Mouse (Mus musculus) left cerebral cortex, adult 18-20 months (tissue): Measurements from ENCODE around the gene Ptpn5. TPM values are rescaled to one million over a fixed set of nuclear protein-coding genes. Genes with fewer than 3 reads are reported as not detected.

Experiments used
- DNase-seq, 2 experiments: peaks; one replicate each; pipeline ENCODE4 v3.0.0; 2021 to 2022; ENCODE audit warnings: low spot score in 2 of 2, mixed read lengths in 1 of 2
- total RNA-seq, 2 experiments: library from RNA; stranded (reverse); gene quantifications; 2 replicates each; pipeline ENCODE4 v1.2.3; 2021

Gene Ptpn5
- total RNA-seq, 2 experiments from 2014 or later, result 187 to 189 TPM

DNA sequence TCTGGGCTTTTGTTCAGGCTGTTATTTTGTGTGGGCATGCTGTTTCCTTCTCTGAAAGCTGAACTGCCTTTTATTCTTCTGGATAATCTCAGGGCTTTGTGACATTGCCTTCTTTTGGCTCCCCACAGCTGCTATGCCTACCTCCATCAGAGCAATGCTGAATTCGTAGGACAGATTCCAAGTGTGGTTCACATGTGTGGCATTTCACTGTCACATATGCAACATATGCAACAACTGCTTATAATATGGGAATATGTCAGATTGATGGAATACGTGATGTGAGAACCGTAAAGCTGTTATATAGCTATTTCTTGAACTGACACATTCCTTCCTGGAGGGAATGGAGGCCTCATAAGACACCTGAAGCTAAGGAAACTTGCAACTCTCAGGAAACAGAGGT is 66.5 kb downstream of the Ptpn5 start:
- DNase-seq, result no peak

DNA sequence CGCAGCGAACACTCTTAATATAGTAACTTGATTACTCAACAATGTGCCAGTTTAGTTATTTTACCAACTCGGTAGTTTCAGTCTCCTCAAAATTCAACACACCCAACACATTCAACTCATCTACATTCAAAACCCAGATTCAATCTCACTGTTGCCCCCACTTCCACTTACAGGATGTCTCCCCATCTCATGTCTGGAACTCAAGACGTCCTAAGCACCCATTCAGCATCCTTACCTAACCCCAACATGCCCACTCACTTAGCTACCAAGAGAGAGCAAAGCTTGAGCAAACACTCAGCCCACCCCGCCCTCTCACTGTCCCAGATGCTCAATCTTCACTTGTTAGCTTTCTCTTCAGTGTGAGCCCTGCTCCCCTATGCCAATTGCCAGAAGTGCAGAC is 71.9 kb downstream of the Ptpn5 start:
- no peak for DNase-seq

- DNase-seq, result no peak
These were observed 74.1 kb downstream of the Ptpn5 start for GRCm38 (mm10) chr7:47059339-47059738.

DNA sequence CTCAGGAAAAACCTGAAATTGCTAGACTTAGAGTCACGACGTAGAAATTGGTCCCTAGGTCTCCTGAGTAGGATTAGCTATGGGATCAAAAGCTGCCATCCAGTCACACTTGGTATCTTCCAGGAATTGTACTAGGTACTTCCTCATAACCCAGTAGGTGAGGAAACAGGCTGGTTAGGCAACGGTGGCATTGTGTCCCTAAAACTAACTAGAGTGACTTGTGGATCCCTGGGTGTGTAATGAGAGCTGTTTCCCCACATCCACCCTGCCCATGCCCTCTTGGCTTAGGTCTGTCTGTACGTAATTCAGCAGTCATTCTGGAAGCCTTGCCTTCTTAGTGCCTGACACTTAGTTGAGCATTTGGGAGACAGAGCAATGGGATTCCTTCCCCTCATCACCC is 77.2 kb downstream of the Ptpn5 start:
- DNase-seq, result no peak

DNA sequence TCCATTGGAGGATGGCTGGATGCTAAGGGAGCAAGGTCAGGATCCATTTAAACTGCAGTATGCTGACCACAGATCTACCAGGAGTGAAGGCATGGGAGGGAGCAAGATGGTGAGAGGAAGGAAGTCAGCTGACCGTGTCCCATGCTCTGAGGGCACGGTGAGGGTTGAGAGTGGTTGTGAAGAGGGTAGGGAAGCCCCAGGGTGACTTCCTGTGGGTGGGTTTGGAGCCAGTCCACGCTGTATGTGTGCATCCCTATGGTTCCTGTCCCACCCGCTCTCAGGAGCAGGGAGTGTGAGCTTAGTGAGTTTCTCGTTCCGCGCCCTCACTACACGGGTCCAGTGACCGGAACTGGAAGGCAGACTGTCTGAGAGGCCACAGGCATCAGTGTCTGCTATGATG is 77.7 kb downstream of the Ptpn5 start:
- DNase-seq, result no peak

DNA sequence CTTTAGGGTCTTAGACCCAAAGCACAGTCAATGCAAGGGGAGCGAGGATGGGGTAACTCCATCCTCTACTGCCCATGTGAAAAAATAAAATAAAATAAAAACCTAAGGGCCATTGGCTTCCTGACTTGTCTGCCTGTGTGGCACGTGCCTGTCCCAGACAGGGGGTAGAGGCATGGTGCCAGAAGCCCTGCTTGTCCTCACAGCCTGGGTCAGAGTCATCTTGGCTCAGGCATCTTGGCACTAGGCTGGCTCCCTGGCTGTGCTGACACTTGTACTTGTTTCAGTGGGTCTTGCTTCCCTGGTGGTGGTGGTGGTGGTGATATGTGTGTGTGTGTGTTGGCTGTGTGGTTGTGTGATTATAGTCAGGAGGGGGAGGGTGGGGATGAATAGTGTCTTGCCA is 78.8 kb downstream of the Ptpn5 start:
- DNase-seq, result no peak

DNA sequence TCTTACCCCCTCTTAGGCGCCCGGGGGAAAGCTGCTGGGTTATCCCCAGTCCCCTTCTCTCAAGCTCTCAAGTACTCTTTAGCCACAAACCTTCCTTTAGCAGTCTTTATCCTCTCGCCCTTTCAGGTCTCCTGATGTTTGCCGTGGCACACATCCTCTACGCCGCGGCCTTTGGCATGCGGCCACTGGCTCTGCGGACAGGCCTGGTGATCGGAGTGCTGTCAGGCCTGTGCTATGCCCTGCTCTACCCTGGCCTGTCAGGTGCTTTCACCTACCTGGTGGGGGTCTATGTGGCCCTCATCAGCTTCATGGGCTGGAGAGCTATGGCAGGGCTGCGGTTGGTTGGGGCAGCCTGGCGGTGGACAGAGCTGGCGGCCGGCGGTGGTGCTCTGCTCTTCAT is 80.2 kb downstream of the Ptpn5 start:
- DNase-seq, result no peak

- no peak for DNase-seq
These were observed 81.2 kb downstream of the Ptpn5 start for GRCm38 (mm10) chr7:47052276-47052675.

DNA sequence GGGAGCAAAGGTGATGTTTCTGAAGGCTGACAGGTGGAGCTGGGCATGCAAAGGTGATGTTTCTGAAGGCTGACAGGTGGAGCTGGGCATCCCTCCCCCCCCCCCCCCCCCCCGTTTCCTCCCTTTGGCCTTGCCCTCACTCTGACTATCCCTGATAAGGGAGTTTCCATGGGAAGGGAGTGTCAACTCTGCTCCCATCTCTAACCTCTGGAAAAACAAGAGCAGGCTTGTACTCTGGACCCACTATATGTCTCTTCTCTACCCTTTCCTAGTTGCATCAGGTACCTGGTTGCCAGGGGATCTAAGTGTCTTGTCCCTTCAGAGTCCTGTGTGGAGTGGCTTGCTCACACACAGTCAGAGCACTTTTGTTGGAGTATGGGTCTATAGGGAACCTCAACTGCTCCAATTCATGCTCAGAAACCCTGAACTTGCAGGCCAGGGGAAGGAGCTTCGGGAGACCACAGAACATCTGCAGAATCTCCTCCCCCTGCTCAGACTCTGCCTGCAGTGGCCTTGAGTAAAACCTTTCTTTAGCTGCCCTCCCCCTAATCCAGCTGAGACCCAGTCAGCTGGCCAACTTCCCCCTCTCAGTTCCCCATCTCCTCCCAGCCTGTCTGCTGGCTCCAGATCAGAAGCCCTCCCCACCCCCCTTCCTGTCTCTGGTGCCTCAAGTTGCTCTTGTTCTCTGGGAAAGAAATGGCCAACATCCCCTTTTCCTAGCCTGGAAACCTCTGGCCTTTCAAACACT is 81.9 kb downstream of the Ptpn5 start:
- no peak for DNase-seq

- peak; percentile 62 to 64 for DNase-seq
These were observed 82.7 kb downstream of the Ptpn5 start for GRCm38 (mm10) chr7:47050766-47051165.

GRCm38 (mm10) chr7:47050366-47050765 is 83.1 kb downstream of the Ptpn5 start, which contains the start of gene Tmem86a:
Gene Tmem86a, plus strand, starts transcription at chr7:47050601.
- DNase-seq, result peak; percentile 92 to 96

- no peak for DNase-seq
These were observed 90.5 kb downstream of the Ptpn5 start for GRCm38 (mm10) chr7:47042823-47043490.

- DNase-seq, result no peak
These were observed 91.4 kb downstream of the Ptpn5 start for GRCm38 (mm10) chr7:47042121-47042520.

DNA sequence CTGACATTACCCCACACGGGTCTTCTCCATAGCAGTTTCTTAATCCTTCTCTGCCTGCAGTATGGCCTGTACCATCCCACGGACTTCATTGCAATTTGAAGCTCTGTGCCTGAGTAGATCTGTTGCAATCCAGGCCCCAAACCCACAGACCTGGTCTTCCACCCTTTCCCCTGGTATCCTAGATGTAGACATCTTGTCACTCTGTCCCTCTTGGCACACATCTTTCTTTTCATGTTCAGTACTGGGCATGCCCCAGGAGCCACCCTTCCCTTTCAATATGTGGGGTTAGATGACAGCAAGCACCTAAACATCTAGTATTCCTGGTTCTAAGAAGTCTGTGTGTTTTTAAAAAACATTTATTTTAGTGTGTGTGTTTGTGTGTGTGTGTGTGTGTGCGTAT is 91.8 kb downstream of the Ptpn5 start:
- no peak for DNase-seq

DNA sequence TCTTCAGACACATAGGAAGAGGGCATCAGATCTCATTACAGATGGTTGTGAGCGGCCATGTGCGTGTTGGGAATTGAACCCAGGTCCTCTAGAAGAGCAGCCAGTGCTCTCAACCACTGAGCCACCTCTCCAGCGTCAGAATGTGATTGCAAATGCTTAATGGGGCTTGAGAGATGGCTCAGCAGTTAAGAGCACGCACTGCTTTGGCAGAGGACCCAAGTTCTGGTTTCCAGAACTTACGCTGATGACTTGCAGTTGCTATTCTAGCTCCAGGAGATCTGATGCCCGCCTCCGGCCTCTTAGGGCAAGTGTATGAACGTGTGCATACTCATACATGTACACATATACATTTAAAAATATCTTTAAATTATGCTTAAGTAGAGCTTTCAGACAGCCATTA is 98.1 kb downstream of the Ptpn5 start:
- no peak for DNase-seq

DNA sequence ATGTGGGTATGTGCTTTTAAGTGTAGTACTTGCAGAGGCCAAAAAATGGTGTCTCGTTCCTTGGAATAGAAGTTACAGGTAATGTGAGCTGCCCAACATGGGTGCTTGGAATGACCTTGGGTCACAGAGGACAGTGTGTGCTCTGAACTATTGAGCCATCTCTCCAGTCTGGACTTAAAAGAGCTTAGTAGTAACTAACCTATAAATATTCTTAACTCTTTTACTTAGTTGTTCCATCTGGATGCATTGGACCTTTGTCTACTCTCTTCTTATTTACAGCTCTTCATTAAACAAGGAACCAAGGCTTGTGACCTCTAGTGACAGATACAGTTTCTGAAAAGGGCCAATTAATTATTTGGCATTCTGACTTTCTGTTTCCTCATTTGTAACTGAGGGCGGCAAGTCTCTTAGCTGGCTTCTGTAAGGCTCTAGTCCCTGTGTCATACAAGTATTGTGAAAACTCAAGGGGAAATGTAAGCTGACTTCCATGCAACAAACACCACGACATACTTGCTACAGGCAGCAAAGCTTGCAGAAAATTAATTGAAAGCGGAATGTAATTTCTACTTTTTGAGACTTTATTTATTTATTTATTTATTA is 98.6 kb downstream of the Ptpn5 start:
- DNase-seq, result no peak

- no peak for DNase-seq
These were observed 102.1 kb downstream of the Ptpn5 start for GRCm38 (mm10) chr7:47031371-47031770.

DNA sequence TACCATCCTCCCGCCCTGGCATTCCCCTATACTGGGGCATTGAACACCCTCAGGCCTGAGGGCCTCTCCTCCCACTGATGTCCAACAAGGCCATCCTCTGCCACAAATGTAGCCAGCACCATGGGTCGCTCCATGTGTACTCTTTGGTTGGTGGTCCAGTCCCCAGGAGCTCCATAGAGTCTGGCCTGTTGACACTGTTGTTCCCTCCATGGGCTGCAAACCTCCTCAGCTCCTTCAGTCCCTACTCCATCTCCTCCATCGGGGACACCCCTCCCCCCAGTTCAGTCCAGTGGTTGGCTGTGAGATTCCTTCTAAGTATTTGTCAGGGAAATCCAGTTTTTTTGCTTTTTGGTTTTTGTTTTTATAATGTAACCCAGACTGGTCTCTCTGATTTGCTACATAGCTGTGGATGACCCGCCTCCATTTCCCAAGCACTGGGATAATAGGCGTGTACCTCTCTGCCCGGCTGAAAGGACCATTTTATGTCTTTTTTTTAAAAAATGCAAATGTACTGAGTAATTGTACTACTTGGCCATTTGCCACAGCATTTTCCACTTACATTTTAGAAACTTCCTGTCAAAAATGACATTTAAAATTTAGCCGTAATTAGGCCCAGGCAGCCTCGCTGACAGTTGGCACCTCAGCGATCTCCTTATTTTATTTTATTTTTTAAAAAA is 102.8 kb downstream of the Ptpn5 start:
- DNase-seq, result no peak
